Mouse (Mus musculus) WW6 (cell line): ENCODE data around the gene Rpl7l1.
"Not testable (repeated sequence)": the region's sequence is repeated elsewhere in the genome, so short reads cannot be mapped to it uniquely, and the experiment has no call there.

Experiments
- DNase-seq: peaks from one replicate; pipeline ENCODE4 v3.0.0-alpha.2; 2013; ENCODE audit warnings: low read depth, low spot score

Rpl7l1 gene

DNA sequence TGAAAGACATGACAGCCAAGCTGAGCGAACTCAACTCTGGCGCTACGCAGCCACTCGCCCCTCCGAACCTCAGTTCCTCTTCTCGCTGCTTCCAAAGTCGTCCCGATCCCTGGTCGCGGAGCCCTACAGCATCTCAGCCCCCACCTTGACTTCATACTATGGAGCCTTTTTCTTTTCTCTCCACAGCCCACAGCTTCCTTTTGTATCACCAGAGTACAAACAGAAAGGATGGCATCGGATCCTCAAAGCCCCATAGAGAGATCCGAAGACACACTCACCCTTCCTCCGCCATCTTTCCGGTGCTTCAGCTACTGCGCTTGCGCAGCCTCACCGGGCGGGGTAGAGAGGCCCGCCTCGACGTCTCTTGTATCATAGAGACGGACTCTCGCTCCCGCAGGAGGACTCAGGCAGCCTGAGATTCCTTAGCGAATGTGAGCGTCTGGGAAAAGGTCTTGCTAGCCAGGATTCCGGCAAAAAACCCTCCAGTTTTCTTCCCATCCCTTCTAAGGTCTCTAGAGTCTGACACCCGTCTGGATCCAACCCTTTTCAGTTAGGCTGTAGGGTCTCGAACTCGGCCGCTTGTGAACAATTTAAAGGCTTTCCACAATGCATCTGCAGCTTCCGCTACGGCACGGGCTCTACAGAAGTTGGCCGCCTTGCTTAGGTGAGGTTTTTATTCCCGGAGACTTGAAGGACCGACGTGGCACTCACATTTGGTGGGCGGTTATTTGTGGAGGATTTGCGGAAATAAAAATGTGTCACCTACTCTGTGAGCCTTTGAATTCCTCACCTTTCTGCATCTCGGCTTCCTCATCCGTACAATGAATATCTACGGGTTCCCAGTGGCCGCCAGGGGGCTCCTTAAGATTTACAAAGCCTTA is at the start of gene Rpl7l1:
Gene Rpl7l1 (minus strand): TSS at position 332 of the 881 bp plus-strand sequence.
- DNase-seq: peak; percentile 80

DNA sequence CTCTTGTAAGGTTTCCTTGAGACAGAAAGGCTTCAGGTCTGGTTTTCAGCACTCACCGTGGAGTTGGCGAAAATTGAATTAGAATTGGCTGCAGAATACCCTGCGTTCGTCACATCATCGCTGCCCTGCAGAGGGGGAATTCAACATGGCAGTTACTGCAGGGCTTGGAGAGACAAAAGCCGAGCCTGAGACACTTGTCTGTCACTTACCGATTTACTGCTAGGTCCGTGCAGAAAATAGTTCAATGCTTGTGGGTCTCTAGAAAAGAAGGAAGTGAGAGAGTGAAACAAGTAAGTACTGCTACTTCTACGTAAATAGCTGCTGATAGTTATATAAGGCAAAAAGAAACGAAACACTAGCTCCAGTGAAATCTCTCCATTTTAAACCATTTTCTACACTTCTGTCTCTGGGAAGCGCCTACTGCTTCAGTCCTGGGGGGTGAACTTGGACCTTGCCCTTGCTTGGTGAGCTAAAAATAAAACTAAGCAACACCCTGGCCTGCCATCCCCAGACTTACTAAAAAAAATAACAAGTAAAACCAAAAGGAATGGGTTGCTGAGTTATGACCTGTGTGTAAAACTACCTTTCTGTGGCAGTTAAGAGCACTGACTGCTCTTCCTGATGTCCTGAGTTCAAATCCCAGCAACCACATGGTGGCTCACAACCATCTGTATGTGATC is 47.5 kb upstream of the Rpl7l1 start:
- no peak for DNase-seq

DNA sequence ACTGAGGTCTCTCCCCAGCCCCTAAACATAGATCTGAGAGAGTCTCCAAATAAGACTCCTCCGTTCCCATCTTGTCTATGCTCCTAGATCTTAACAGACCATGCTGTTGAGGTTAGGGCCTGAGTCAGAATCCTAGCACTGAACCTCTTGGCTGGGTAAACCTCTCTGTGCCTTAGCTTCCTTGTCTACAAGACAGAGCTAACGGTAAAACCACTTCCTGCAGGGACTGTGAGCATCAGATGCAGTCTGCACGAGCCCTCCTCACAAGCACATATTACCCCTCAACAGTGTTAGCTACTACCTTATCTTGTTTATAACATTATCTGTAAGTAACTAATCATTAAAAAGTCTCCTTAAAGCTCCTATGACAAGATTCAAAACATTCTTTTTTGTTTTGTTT is 46.5 kb upstream of the Rpl7l1 start:
- no peak for DNase-seq

DNA sequence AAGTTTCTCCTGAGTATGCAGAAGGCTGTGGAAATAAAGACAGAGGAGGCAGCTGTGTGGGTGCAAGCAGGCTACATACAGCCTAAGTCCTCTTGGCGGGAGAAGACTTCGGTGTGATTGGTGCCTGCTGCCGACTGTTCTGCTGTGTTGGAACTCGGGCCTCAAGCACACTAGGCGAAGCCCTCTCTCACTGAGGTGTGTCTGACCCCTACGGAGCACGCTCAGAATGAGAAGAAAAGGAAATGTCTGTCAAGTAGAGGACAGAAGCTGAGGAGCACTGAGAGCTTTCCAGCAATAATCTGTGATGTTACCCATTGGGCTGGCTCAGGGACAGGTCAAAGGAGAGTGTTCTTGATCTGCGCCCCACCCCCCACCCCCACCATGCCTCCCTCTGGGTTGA is 40.6 kb upstream of the Rpl7l1 start:
- no peak for DNase-seq

DNA sequence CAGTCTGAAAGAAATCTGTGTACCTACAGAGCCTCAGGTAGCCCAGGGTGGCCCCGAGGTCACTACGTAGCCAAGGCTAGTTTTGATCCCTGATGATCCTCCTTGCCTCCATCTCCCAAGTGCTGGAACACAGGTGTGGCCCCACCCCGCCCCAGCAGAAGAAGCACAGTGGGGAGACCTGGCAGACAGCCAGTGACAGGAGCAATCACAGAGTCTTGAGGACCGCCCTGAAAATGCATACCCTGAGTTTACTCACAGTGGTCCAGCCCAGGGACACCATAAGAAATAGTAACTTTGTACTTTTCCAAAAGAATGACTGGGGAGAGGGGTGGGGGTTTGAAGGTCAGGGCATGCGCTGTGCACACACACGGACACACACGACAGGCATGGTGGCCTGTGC is 38.2 kb upstream of the Rpl7l1 start:
- no peak for DNase-seq

DNA sequence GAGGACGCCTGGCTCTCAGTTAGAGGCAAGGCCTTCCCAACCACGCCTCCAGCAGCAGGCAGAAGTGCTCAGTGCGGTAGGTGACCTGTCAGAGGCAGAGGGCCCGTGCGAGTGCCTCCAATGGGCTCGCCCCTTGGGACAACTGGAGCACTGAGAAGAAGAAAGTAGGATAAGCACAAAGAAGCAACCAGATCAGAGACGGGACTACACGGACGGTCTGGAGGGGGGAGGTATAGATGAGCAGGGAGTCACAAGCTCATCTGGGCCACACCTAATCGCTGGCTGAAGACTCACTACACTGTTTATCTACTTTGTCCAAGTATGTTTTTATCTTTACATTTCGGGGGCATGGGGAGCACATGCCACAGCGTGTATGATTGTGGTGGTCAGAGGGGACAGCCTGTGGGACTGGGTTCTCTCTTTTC is 35.3 kb upstream of the Rpl7l1 start:
- no peak for DNase-seq

DNA sequence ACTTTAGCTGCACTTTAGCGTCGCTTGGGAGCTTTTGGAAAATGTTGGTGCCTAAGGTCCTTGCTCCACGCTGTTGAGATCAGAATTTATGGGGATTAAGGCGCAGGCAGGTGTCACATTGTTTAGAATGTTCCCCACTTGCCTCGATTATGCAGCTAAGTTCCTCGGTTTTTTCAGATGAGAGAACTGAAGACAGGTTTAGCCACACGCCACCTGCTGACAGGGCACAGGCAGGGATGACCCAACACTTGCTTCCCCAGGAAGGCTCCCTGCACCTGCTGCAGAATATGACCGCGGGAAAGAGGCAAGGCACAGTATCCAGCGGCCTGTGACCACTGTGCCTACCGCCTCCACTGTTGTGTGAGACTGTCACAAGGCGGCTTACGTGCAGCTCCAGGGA is 33.8 kb upstream of the Rpl7l1 start:
- DNase-seq: no peak

DNA sequence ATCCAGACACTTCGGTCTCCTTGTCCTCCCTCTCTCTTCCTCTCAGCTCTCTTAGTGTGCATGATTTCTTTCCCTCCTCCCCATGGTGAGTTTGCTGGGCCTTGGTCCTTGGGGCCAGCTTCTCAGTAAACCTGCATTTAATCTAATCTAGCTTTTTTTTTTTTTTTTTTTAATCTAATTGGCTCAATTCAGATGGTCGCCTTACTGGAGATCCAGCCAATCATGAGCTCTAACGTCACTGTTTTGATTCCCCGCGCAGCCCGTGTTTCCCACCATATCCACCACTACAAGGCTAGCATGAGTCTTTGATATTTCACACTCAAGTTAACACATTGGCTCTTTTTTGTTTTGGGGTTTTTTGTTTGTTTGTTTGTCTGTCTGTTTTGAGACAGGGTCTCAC is 32.0 kb upstream of the Rpl7l1 start:
- DNase-seq: no peak

DNA sequence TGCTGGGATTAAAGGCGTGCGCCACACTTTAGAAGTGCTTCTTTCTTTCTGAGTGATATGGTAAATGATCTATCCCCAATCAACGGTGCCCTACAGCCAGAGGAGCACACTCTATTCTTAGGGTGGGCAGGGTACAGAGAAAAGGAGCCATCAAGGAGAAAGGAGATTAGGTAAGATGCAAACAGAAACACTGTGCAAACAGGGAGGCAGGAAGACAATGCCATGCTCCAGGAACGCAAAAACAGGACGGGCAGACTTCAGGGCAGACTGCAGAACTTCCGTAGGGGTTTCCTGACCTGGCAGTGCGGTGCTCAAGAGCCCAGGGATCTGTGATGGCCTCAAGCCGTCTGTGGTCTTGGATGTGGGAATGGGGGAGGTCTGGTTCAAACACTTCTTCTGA is 31.2 kb upstream of the Rpl7l1 start:
- no peak for DNase-seq

DNA sequence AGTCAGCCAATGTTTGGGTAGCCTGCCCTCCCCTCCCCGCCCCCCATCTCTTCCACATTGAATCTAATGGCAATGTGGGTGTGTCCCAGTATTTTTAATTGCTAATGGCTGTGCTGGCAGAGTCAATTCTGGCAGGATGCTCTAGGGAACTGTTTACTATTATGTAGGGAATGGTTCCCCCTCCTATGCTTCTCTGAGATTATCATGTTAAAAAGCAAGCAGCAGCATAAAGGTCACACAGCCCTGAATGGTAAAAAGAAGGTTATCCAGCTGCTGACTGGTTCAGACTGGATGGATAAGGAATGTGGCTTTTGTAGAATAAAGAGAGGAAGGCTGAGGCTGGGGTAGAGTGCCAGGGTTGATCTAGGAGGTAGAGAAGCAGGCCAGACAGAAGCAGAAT is 30.0 kb upstream of the Rpl7l1 start:
- DNase-seq: peak; percentile 74

DNA sequence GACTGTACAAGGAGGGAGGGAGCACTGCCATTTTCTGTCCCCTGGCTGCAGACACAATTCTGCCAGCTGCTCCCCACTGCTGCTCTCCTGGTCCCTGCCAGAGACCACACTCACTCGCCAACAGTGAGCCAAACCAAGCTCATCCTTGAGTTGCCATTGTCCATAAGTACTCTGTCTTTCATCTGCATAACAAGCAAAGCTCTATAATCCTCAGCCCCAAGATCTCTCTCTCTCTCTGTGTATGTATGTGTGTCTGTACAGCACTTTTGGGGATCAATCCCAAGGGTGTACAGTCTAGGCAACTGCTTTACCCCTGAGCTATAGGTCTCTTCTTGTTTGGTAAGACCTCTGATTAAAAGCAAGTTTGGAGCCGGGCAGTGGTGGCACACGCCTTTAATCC is 28.2 kb upstream of the Rpl7l1 start:
- no peak for DNase-seq

DNA sequence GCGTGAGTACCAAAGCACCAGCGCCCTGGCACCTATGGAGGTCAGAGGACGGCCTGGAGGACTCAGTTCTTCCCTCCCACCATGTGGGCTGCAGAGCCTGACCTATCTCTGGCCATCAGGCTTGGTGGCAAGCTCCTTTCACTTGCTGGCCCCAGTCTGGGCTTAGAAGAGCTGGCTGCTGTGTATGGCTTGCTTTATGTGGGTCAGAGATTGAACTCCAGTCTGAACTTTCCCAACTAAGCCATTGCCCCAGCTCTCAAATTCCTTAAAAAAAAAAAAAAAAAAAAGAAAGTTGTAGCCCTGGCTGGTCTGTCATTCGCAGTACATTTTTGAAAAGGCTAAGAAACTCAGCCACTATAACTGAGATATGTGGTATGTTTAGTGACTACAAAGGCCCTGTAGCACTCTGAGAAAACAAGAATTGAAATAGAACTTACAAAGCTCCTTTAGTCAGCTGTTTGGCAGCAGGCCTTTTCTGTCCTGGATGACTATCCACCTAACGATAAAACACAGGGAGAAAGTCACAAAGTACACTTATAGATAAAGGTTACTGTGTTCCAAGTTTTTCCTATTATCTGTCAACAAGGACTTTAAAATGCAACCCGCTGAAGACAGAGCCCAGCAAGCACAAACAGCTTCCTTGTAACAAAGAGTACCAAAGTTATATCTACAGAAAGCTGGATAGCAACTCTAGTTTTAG is 26.8 kb upstream of the Rpl7l1 start:
- no peak for DNase-seq

DNA sequence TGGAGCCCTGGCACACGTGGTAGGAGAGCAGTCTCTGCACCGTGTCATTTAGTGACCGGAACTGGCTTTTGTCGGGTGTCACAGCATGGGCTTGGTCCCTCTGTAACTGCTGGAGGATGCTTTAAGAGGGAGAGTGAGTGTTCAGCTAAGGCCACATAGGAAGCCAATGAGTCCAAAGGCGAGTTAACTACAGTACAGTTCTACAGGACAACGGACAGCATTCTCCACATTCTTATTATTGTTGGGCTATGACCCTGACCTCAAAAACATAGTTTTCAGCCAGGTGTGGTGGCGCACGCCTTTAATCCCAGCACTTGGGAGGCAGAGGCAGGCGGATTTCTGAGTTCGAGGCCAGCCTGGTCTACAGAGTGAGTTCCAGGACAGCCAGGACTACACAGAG is 25.9 kb upstream of the Rpl7l1 start:
- no peak for DNase-seq

DNA sequence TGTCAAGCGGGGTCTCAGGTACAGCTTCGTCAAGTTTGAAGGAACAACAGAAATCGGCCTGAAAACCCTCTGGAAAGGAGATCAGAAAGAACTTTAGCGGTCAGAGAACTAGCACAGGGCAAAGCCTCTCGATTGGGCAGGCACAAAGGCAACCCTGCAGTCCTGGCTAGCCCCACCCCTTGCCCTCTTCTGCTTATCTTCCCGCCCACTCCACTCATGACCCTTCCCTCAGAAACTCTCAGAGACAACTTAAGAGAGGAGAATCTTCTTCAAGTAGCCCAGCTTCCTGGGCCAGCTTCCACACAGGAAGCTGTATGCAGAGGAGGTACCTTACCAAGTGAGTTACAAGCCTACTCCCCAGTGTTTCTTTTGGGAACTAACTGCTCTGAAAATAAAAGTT is 19.3 kb upstream of the Rpl7l1 start:
- DNase-seq: no peak

DNA sequence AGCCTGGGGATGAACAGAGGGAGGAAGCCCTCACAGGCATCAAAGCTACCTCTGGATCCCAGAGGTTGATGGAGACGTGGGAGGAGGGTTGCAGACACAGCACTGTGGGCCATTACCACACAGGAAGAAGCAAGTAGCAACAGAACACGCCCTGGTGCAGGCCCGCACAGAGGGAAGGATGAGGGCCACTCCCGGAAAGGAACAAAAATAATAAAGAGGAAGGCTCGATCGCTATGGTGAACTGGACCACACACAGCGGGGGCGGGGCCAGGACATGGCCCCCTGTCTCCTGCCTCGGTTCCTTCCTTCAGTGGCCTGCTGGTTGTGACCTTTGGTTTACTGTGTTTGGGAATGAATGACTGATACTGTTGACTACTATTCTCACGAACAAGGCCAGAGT is 17.2 kb upstream of the Rpl7l1 start:
- DNase-seq: peak; percentile 48

DNA sequence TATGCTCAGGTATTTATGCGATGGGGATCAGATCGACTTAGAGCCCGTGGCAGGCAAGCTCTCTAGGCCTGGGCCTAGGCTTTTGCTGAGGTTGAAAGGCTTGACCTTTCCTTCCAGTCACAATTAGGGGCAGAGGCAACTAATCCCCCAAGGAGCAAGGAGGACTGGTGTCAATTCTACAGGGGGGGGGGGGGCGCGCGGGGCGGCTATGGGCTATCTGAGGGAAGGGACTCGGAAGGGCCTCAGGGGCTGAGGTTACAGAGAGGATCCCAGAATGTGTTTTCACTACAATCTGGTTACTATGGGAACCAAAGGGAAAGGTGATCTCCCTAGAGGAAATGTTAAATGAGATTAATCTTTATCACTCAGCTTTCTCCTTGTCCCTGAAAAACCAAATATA is 14.9 kb upstream of the Rpl7l1 start:
- DNase-seq: no peak

DNA sequence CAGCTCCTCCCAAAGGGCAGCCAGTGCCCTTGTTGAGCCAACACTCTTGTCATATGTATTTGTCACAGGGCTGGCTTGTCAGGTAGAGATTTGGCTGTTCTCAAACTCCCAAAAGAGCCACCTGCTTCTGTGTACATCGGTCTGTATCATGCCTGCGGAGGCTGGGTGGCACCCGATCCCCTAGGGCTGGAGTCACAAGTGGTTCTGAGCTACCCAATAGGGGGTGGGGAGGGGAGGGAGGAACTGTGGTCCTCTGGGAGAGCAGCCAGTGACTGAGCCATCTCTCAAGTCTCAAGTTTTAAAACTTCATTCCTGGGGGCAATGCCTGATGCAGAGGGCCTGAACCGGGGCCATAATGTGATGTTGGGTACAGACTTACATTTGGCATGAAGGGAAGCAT is 14.3 kb upstream of the Rpl7l1 start:
- DNase-seq: no peak

DNA sequence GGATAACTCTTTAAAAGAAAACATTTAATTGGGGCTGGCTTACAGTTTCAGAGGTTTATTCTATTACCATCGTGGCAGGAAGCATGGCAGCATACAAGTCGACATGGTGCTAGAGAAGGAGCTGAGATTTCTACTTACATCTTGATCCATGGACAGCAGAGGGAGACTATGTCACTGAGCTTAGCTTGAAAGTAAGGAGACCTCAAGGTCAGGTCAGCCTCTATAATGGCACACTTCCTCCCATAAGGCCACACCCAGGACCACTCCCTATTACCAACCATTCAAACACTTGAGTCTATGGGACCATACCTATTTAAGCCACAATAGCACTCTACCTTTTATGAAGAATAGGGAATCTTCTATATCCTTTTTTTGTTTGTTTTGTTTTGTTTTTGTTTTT is 10.5 kb upstream of the Rpl7l1 start:
- no peak for DNase-seq

DNA sequence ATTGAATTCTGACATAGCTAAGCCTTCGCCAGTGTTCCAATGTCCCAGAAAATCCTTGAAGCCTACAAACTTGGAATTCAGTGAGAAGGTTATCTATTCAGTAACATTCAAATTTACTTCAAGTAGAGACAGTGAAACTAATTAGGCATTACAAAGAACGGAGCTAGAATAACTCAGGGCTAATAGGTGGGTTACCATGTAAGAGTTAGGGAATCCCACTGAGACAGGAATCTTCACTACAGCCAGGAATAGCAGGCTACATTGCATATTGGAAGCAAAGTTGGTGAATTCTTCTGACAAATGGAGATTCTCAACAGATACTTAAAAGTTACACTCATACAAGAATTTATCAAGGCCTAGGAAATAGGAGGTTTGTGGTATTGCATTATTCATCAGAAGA is 5.5 kb upstream of the Rpl7l1 start:
- not testable (repeated sequence) for DNase-seq

DNA sequence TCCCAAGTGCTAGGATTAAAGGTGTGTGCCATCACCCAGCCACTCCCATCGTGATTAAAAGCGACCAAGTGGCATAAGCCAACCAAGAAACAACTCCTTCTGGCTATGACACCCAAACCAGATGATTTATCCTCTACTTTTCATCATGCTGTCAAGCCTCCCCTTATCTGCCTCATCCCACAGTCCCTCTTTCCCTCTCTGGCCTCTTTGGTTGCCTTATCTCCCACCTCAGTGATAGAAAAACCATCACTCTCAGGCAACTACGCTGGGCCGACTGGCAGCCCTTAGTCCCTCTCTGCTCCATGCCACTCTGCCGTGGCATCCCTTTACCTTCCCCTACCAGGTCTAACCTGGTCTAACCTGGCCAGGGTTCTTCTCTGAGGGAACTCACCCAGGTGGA is 4.5 kb upstream of the Rpl7l1 start:
- DNase-seq: no peak

DNA sequence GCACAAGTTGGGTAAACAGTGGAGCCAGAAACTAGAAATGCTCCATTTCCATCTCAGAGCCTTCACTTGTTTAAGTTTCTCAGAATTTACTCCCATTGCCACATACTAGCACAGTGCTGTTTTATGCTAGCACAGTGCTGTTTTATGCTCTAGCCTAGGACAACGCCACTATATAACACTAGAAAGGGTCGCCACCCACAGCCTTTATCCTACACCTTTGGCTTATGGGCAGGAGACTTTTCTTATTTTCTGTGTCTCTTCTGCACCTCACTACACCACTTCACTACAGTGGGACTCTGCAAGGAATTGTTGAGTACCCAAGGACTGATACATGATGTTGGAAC is 722 bp upstream of the Rpl7l1 start:
- DNase-seq: no peak

DNA sequence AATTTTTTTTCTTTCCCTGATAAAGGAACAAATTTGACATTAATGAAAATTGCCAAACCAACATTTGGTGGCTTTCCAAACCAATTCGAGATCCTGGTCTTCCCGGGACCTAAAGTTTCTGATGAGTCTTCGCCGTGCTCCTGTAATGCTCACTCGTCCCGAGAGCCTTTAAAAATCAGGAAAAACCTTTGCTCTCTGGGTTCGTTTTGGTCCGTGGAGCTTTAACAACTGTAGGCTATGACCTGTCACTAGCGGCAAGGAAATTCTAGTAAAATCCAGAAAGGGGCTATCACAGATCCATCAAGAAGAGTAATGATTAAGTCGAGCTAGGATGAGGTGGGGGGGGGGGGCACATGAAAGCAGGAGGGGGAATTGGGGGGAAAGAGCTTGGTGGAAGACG is 596 bp downstream of the Rpl7l1 start:
- DNase-seq: no peak

DNA sequence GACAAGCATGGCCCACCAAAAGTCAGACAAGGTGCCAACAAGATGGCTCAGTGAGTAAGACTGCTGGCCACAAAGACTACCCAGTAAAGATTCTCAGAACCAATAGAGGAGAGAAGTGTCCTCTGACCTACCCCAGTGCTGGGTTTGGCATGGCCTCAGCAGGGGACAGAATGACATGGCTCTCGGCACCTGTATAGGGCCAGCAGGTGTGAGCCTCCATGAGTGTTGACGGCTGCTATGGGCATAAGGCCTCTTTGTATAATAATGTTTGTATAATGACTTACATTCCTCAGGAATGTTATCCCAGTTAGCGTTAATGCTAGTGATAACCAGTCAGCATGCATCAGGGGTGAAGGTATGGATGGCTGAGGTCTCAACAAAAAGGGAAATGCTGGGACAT is 6.4 kb downstream of the Rpl7l1 start:
- DNase-seq: no peak
